19 mouse cellular contexts compared by ENCODE assay signal in genomic region chr16:20080271-20080670, GRCm38 (mm10).
"Had no signal": no experiment of that assay in that cellular context is flagged by ENCODE, and none has a peak within 500 bp of the region (broad histone marks: within the 10 kb centered on the region; RNA-seq: fewer than 3 reads in every experiment).

No protein-coding gene starts in this region.

- H3K36me3 ChIP-seq: lung, embryonic 15.5 days; midbrain, embryonic 10.5 days; midbrain, embryonic 12.5 days; neural tube, embryonic 13.5 days; neural tube, embryonic 15.5 days; stomach, embryonic 15.5 days had no signal

- H3K9me3 ChIP-seq: lung, embryonic 15.5 days; midbrain, embryonic 10.5 days; midbrain, embryonic 12.5 days; neural tube, embryonic 13.5 days; neural tube, embryonic 15.5 days; stomach, embryonic 15.5 days had no signal

- DNase-seq: lung, adult 18-20 months; lung, postnatal 4 days; midbrain, embryonic 14.5 days; retina, postnatal 1 day; right cerebral cortex, adult 18-20 months; right cerebral cortex, postnatal 14 days; thymus, adult 2 months; thymus, postnatal 25 days; thymus, postnatal 4 days had no signal

- H3K4me2 ChIP-seq: lung, embryonic 15.5 days; midbrain, embryonic 12.5 days; neural tube, embryonic 13.5 days; neural tube, embryonic 15.5 days; stomach, embryonic 15.5 days had no signal

- ATAC-seq: midbrain, embryonic 16.5 days had no signal

- H3K27me3 ChIP-seq: lung, embryonic 15.5 days; midbrain, embryonic 12.5 days; neural tube, embryonic 13.5 days; neural tube, embryonic 15.5 days; stomach, embryonic 15.5 days had no signal

- H3K4me1 ChIP-seq: lung, embryonic 15.5 days; midbrain, embryonic 10.5 days; midbrain, embryonic 12.5 days; neural tube, embryonic 13.5 days; neural tube, embryonic 15.5 days; stomach, embryonic 15.5 days had no signal

- H3K9ac ChIP-seq: liver, embryonic 14.5 days; lung, embryonic 15.5 days; midbrain, embryonic 12.5 days; neural tube, embryonic 13.5 days; neural tube, embryonic 15.5 days; stomach, embryonic 15.5 days had no signal

- H3K4me3 ChIP-seq: lung, embryonic 15.5 days; midbrain, embryonic 10.5 days; midbrain, embryonic 12.5 days; myocyte; neural tube, embryonic 13.5 days; neural tube, embryonic 15.5 days; stomach, embryonic 15.5 days had no signal

- H3K27ac ChIP-seq: liver, embryonic 14.5 days; lung, embryonic 15.5 days; midbrain, embryonic 10.5 days; midbrain, embryonic 12.5 days; neural tube, embryonic 13.5 days; neural tube, embryonic 15.5 days; stomach, embryonic 15.5 days; stomach, postnatal 0 days had no signal
